Mouse (Mus musculus): ENCODE data around the gene Ppp4r1. TPM values are rescaled to one million over a fixed set of nuclear protein-coding genes. Genes with fewer than 3 reads are reported as not detected.

Ppp4r1 gene
- total RNA-seq, 2 experiments from 2014 or later: 65.3 to 66.5 TPM

GRCm38 (mm10) chr17:65770982-65771915 lies 11.1 kb upstream of the Ppp4r1 start:
- peak in 1 of 2 experiments; percentile 58 for DNase-seq (ENCODE audit: extremely low spot score in 1 of 2, low spot score in 2 of 2)
- intact Hi-C loops (cut with DNase I): loop anchor here (5.0 kb wide), 1 partner anchor 64 kb away; no protein-coding TSS in a partner anchor

- intact Hi-C loops (cut with DNase I): loop anchor here (5.0 kb wide), 1 partner anchor 65 kb away; no protein-coding TSS in a partner anchor
These were observed 10.1 kb upstream of the Ppp4r1 start, which contains the start of gene Rab31 for GRCm38 (mm10) chr17:65771951-65772934. Gene Rab31 (minus strand): TSS chr17:65772752.

GRCm38 (mm10) chr17:65773617-65774016 lies 8.8 kb upstream of the Ppp4r1 start:
- intact Hi-C loops (cut with DNase I): loop anchor here (5.0 kb wide), 1 partner anchor 66 kb away; no protein-coding TSS in a partner anchor
- no peak for DNase-seq (ENCODE audit: extremely low spot score in 1 of 2, low spot score in 2 of 2)

More at GRCm38 (mm10) chr17:65771951-65772934, 10.1 kb upstream of the Ppp4r1 start, which contains the start of gene Rab31:
- DNase-seq (ENCODE audit: extremely low spot score in 1 of 2, low spot score in 2 of 2): peak; percentile 72 to 94

- intact Hi-C loops (cut with DNase I): loop anchor here (5.0 kb wide), 1 partner anchor 67 kb away; no protein-coding TSS in a partner anchor
- no peak for DNase-seq (ENCODE audit: extremely low spot score in 1 of 2, low spot score in 2 of 2)
These were observed 7.9 kb upstream of the Ppp4r1 start for GRCm38 (mm10) chr17:65774439-65774838.

- intact Hi-C loops (cut with DNase I): no loop called here
- DNase-seq (ENCODE audit: extremely low spot score in 1 of 2, low spot score in 2 of 2): no peak
These were observed 6.1 kb upstream of the Ppp4r1 start for GRCm38 (mm10) chr17:65776228-65776627.

GRCm38 (mm10) chr17:65777461-65777860 lies 4.9 kb upstream of the Ppp4r1 start:
- intact Hi-C loops (cut with DNase I): no loop called here
- no peak for DNase-seq (ENCODE audit: extremely low spot score in 1 of 2, low spot score in 2 of 2)

GRCm38 (mm10) chr17:65780970-65781369 lies 1.4 kb upstream of the Ppp4r1 start:
- DNase-seq (ENCODE audit: extremely low spot score in 1 of 2, low spot score in 2 of 2): no peak
- intact Hi-C loops (cut with DNase I): loop anchor here (5.0 kb wide), 1 partner anchor 169 kb away; the partner anchor contains the start of gene Vapa

- intact Hi-C loops (cut with DNase I): loop anchor here (5.0 kb wide), 1 partner anchor 171 kb away; the partner anchor contains the start of gene Vapa
- DNase-seq (ENCODE audit: extremely low spot score in 1 of 2, low spot score in 2 of 2): peak; percentile 55 to 91
These were observed 1.1 kb downstream of the Ppp4r1 start for GRCm38 (mm10) chr17:65783182-65784161.

- no peak for DNase-seq (ENCODE audit: extremely low spot score in 1 of 2, low spot score in 2 of 2)
- intact Hi-C loops (cut with DNase I): loop anchor here (5.0 kb wide), 1 partner anchor 172 kb away; the partner anchor contains the start of gene Vapa
These were observed 2.3 kb downstream of the Ppp4r1 start for GRCm38 (mm10) chr17:65784610-65785140.

- intact Hi-C loops (cut with DNase I): no loop called here
- DNase-seq (ENCODE audit: extremely low spot score in 1 of 2, low spot score in 2 of 2): no peak
These were observed 3.3 kb downstream of the Ppp4r1 start for GRCm38 (mm10) chr17:65785707-65786106.

- intact Hi-C loops (cut with DNase I): no loop called here
- DNase-seq (ENCODE audit: extremely low spot score in 1 of 2, low spot score in 2 of 2): no peak
These were observed 3.9 kb downstream of the Ppp4r1 start for GRCm38 (mm10) chr17:65786225-65786624.

GRCm38 (mm10) chr17:65787261-65787660 lies 4.9 kb downstream of the Ppp4r1 start:
- no peak for DNase-seq (ENCODE audit: extremely low spot score in 1 of 2, low spot score in 2 of 2)
- intact Hi-C loops (cut with DNase I): no loop called here

- intact Hi-C loops (cut with DNase I): no loop called here
- DNase-seq (ENCODE audit: extremely low spot score in 1 of 2, low spot score in 2 of 2): peak in 1 of 2 experiments; percentile 62
These were observed 6.3 kb downstream of the Ppp4r1 start for GRCm38 (mm10) chr17:65788542-65789291.

- no peak for DNase-seq (ENCODE audit: extremely low spot score in 1 of 2, low spot score in 2 of 2)
- intact Hi-C loops (cut with DNase I): no loop called here
These were observed 7.2 kb downstream of the Ppp4r1 start for GRCm38 (mm10) chr17:65789576-65789975.

- DNase-seq (ENCODE audit: extremely low spot score in 1 of 2, low spot score in 2 of 2): no peak
- intact Hi-C loops (cut with DNase I): no loop called here
These were observed 8.8 kb downstream of the Ppp4r1 start for GRCm38 (mm10) chr17:65791161-65791560.

GRCm38 (mm10) chr17:65793307-65793930 lies 11.0 kb downstream of the Ppp4r1 start:
- intact Hi-C loops (cut with DNase I): no loop called here

More at GRCm38 (mm10) chr17:65793307-65793930, 11.0 kb downstream of the Ppp4r1 start:
- DNase-seq (ENCODE audit: extremely low spot score in 1 of 2, low spot score in 2 of 2): no peak
